Mouse (Mus musculus) cortical plate, adult 2 months (tissue): ENCODE data around the gene Arhgef25. TPM values are rescaled to one million over a fixed set of nuclear protein-coding genes. Genes with fewer than 3 reads are reported as not detected.

Experiments
- H3K27ac ChIP-seq: fragments of 200-500 bp; 2 replicates; pipeline ENCODE4 v1.5.1; 2012; ENCODE audit warnings: low read length, control low read depth, inconsistent platforms; ENCODE audit not compliant: insufficient read depth
- H3K4me1 ChIP-seq: fragments of 200-500 bp; 2 replicates; pipeline ENCODE4 v1.6.1; 2011; ENCODE audit warnings: low read length; ENCODE audit not compliant: control insufficient read depth, insufficient read depth
- H3K4me3 ChIP-seq: fragments of 200-500 bp; 2 replicates; pipeline ENCODE4 v1.5.1; 2011; ENCODE audit warnings: mild to moderate bottlenecking, low read length, control low read depth; ENCODE audit not compliant: insufficient read depth
- CTCF ChIP-seq: fragments of 200-500 bp; IDR thresholded peaks from 2 replicates; pipeline ENCODE4 v1.5.1; 2011; ENCODE audit warnings: mild to moderate bottlenecking, control low read depth, low read length; ENCODE audit not compliant: insufficient read depth; ENCODE audit errors: extremely low read depth
- POLR2A ChIP-seq: fragments of 200-500 bp; IDR thresholded peaks from 2 replicates; pipeline ENCODE4 v1.6.1; 2011; ENCODE audit warnings: mild to moderate bottlenecking, low read length, control low read depth; ENCODE audit not compliant: insufficient read depth; ENCODE audit errors: extremely low read depth
- polyA plus RNA-seq: library from polyadenylated mRNA; depleted of rRNA; stranded (reverse); fragments of >200 nt; gene quantifications from 2 replicates; pipeline ENCODE4 v1.2.3, GENCODE M21; 2012

Arhgef25 gene
- polyA plus RNA-seq, 1 experiment, result 225 TPM

GRCm38 (mm10) chr10:127188465-127189115 lies 1.3 kb downstream of the Arhgef25 start:
- Histone ChIP-seq H3K27ac (peak overlapping the region; percentile 85; the same call in 1 of the 2 replicates), H3K4me1 (peaks cover 3% of the 10 kb centered on the region), H3K4me3 (peak overlapping the region; percentile 68)
- TF ChIP-seq CTCF, result no peak
- TF ChIP-seq POLR2A, result peak; percentile 32; the same call in 1 of the 2 replicates

GRCm38 (mm10) chr10:127188079-127188453 lies 1.8 kb downstream of the Arhgef25 start:
- H3K27ac ChIP-seq, result peak overlapping the region; percentile 74; the same call in 1 of the 2 replicates
- H3K4me3 ChIP-seq, result peak overlapping the region; percentile 68

GRCm38 (mm10) chr10:127187371-127188078 lies 2.4 kb downstream of the Arhgef25 start:
- H3K4me1 ChIP-seq, result peaks cover 3% of the 10 kb centered on the region
- peak overlapping the region; percentile 68 for H3K4me3 ChIP-seq
- TF ChIP-seq CTCF (no peak), POLR2A (no peak)
- peak overlapping the region; percentile 74; the same call in 1 of the 2 replicates for H3K27ac ChIP-seq

More at GRCm38 (mm10) chr10:127188079-127188453, 1.8 kb downstream of the Arhgef25 start:
- no peak for TF ChIP-seq CTCF
- H3K4me1 ChIP-seq, result peaks cover 3% of the 10 kb centered on the region

- TF ChIP-seq CTCF (peak; percentile 29; the same call in 1 of the 2 replicates), POLR2A (no peak)
- peak overlapping the region; percentile 68; the same call in 1 of the 2 replicates for H3K4me3 ChIP-seq
- H3K27ac ChIP-seq, result no peak overlapping the region
- peaks cover 3% of the 10 kb centered on the region for H3K4me1 ChIP-seq
These were observed 3.4 kb downstream of the Arhgef25 start for GRCm38 (mm10) chr10:127186451-127186850.

- no peak overlapping the region for H3K27ac ChIP-seq
These were observed 4.4 kb downstream of the Arhgef25 start for GRCm38 (mm10) chr10:127185506-127185905.

GRCm38 (mm10) chr10:127185101-127185500 lies 4.8 kb downstream of the Arhgef25 start:
- TF ChIP-seq POLR2A (no peak), CTCF (no peak)
- peaks cover 3% of the 10 kb centered on the region for H3K4me1 ChIP-seq
- no peak overlapping the region for H3K27ac ChIP-seq
- H3K4me3 ChIP-seq, result no peak overlapping the region

More at GRCm38 (mm10) chr10:127185506-127185905, 4.4 kb downstream of the Arhgef25 start:
- Histone ChIP-seq H3K4me3 (no peak overlapping the region), H3K4me1 (peaks cover 3% of the 10 kb centered on the region)
- no peak for TF ChIP-seq CTCF
- TF ChIP-seq POLR2A, result no peak

- TF ChIP-seq POLR2A, result no peak
- TF ChIP-seq CTCF, result no peak
- Histone ChIP-seq H3K27ac (no peak overlapping the region), H3K4me3 (no peak overlapping the region), H3K4me1 (peaks cover 5% of the 10 kb centered on the region; the same call in 1 of the 2 replicates)
These were observed 6.1 kb downstream of the Arhgef25 start for GRCm38 (mm10) chr10:127183759-127184158.

- TF ChIP-seq CTCF (no peak), POLR2A (no peak)
- Histone ChIP-seq H3K4me3 (no peak overlapping the region), H3K27ac (no peak overlapping the region), H3K4me1 (peaks cover 8% of the 10 kb centered on the region; the same call in 1 of the 2 replicates)
These were observed 7.3 kb downstream of the Arhgef25 start for GRCm38 (mm10) chr10:127182624-127183023.

- no peak overlapping the region for H3K27ac ChIP-seq
- H3K4me1 ChIP-seq, result peaks cover 8% of the 10 kb centered on the region; the same call in 1 of the 2 replicates
- no peak overlapping the region for H3K4me3 ChIP-seq
- TF ChIP-seq POLR2A (no peak), CTCF (no peak)
These were observed 8.3 kb downstream of the Arhgef25 start for GRCm38 (mm10) chr10:127181566-127181965.
